Mouse (Mus musculus): ENCODE measurements at regions not wholly inside any gene's neighbourhood (a gene's known extent, or its start where the extent isn't known, plus 50 kb on each side); places are given as distances from the start of the nearest gene placed in this dataset.
"Not testable (repeated sequence)": the region's sequence is repeated elsewhere in the genome, so short reads cannot be mapped to it uniquely, and the experiment has no call there.

DNA sequence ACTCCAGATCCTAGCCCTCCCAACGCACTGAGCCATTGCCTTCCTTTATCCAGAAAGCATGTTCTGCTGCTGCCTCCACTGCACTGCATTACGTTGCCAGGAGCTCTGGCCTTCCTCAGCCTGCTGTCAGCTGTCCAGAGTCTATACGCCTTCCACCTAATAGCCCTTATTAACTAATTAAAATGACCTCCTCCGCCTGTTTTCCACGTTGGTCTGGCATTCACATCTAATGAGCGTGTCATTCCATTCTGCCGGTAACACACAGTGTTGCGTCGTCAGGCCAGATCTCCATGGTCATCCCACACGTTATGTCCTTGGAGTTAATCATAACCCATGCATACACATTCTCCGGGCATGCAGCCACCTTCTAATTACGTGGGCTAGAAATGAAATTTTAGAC is 56.7 kb upstream of the Med4 start:
- DNase-seq (ENCODE audit: low spot score): no peak

DNA sequence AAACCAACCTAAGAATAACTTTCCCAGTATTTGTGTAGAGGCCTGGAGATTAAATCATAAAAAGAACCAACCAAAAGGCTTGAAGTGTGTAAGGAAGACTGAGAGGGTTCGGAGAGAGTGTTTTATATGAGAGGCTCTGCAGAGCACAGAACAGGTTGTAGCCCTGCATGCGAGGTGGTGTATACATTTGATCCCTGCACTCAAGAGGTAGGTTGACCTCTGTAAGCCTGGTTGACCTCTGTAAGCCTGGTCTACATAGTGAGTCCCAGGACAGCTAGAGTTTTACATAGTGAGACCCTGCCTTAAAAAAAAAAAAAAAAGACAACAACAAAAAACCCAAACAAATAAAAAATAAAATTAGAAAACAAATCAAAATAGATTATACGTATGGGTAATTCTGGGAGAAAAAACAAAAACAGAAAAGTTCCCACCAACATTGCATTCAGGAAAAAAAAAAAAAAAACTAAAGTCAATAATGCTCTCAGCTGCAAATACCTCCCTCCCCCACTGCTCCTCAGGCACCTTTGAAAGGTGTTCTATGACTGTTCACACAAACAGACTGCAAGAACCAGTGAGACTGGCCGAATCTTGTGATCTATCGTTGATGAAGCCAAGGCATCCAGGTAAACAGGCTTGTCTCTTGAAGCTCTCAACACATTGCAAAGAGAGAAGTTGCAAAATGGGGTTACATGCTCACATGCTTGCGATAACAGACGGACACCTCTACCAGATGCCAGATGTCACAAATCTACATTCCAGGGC is 57.3 kb upstream of the Med4 start:
- DNase-seq (ENCODE audit: low spot score): peak; percentile 44

DNA sequence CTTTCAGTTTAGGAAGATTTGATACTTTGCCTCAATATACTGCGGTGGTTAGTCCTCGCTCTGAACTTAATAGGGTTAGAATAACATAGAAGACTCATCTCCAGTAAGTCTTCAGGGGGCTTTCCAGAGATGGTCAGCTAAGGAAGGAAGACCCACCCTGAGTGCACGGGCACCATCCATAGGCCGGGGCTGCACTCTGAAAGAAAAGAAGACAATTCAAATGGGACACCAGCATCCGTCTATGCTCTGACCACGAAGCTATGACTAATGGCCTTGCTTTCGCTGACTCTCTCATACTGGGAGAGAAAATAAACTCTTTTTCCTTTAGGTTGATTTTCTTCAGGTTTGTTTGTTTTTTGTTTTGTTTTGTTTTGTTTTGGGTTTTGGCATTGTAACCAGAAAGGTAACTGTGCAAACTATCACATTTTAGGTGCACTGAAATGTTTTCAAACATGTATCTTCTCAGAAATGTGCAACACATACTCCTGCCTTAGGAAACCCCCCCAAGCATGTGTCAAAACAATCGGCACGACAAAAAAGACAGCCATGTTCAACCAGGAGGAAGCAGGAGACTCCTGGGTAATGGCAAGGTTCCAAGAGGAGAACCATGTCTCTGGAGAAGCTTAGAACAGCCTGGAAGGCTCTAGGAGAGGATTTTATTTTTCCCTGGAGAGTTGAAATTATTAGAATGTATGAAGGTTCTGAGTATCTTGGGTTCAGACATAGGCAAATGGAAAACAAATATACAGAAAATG is 58.4 kb upstream of the Med4 start:
- DNase-seq (ENCODE audit: low spot score): no peak

DNA sequence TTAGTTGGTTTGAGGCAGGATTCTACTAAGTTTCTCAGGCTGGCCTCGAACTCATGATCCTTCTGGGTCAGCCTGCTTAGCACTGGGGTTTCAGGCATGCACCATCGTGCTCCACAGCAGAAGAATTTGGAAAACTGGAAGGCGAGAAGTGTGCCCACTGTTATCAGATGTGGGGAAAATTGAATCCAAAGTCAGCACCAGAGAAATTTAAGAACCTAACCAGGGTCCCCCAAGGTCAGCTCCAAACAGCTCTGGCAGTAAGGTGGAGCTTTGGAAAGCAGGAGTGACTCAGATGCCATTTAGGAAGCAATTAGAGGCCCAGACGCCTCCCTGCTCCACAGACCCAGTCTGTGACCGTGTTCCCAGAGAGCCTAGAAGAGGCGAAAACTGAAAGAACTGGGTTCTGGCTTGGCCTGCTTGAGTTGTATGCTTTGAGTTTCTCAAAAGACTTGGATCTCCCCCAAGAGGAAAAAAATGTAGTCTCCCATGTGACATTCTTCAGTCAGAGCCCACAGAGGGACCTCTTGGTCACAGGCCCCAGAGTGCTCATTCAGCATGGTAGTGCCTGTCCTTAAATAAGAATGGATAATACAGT is 59.8 kb upstream of the Med4 start:
- no peak for DNase-seq (ENCODE audit: low spot score)

DNA sequence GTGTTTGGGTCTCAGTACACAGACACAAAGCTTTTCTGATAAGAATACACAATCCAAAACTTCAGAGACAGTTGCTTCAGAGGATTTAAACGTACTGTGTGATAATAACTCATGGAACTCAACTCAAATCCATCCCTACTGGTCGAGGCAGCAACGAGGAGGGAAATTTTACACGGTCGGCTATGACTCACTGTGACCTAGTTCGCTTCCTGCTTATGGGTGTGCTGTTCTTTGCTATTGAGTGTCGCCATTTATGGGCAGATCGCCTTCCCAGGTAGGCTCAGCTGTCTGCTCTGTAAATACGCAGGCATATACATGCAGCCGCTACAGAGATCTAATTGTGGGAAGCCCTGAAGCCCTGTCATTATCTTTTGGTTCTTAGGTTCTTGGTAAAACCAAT is 60.7 kb upstream of the Med4 start:
- DNase-seq (ENCODE audit: low spot score): peak; percentile 29

DNA sequence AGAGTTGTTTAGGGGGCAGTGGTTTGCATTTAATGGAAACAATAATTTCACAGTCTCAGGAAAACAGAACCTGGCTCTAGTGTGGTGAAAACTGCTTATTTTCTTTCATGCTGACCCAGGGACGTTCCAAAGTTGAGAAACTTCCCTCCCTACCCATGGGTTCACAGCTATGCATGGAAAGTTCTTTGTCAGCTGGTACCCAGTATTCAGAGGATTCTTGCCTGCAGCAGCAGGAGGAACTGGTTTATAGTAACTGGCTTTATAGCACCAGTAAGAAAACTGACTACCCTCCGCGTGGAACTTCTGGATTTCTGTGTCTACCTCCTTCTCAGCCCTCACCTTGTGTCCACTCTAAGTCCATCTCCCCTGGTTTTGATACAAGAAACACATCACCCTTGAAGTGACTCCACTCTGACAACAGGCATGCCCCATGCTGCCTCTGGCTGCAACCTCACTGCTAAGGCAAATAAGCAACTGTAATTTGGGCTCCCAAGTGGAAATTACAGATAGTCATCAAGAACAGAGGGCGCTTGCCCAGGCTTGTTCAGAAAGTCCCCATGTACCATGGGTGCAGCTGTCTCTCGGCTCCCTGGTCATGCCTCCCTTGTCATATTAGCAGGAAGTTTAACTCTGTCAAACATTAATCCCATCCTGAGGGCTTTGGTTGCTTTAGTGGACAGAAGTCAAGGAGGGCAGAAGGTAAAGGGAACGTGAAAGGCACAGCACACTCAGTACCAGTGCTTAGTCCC is 60.6 kb upstream of the Itm2b start:
- peak; percentile 77 for DNase-seq (ENCODE audit: low spot score)

DNA sequence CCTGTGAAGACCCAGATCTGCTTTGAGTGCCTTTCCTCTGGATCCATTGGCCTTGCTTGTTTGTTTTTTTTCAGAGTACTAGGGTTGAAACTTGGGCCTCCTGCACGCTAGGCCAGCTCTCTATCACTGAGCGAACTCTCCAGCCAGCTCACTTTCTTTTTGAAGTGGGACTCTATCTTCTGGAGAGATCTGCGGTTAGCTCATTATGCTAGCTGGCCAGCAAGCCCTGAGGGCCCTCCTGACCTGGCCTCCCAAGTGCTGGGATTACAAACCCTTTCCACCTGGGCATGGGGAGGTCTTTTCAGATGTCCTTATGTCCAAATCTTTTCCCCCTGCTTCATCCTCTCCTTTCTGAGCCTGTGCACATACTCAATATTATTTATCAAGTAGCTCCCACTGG is 59.6 kb upstream of the Itm2b start:
- DNase-seq (ENCODE audit: low spot score): peak; percentile 52

DNA sequence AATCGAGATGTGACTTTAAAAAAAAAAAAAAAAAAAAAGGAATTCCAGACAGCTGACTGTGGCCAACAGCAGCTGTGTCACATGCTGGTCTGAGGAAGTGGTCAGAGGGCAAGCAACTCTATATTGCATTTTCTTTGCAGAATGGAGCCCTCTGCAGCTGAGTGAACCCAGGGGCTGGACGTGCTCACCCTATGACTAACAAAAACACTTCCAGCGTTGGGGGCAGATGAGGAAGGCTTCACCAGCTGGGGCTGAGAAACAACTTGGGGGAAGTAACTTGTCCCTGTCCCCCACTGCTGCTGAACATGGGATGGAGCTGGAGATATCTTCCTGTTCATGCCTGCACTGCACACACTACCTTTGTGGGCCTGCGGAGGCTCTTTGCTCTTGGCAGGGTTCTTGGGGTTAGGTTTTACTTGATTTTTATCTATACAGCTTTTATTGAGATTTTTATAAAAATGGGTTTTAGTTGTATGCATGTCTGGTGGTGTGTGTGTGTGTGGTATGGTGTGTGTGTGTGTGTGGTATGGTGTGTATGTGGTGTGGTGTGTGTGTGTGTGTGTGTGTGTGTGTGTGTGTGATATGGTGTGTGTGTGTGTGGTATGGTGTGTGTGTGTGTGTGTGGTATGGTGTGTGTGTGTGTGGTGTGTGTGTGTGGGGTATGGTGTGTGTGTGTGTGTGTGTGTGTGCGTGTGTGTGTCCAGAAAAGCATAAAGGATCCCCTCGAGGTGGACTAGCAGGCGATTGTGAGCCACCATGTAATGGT is 57.0 kb upstream of the Itm2b start:
- peak; percentile 31 for DNase-seq (ENCODE audit: low spot score)

DNA sequence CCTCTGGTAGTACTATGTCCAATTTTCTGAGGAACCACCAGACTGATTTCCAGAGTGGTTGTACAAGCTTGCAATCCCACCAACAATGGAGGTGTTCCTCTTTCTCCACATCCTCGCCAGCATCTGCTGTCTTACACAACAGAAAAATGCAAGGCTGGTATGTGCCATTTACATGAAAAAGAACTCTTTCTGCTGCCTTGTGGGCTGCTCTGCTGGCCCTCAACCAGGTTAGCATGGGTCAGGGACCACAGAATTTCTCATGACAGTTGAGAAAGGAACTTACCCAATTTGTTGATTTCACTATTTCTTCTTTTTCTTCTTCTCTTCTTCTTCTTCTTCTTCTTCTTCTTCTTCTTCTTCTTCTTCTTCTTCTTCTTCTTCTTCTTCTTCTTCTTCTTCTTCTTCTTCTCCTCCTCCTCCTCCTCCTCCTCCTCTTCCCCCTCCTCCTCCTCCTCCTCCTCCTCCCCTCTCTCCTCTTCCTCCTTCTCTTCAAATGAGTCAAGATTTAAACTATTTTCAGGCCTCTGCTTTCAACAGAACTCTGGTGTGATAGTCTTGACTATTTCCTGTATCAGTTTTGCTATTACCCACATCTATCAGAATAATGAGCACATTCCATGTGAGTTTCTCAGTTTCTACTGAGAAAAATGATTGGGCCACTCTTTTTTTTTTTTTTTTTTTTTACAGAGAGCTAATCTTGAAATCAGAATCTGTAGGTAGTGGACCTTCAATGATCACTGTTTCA is 56.3 kb upstream of the Itm2b start:
- DNase-seq (ENCODE audit: low spot score): not testable (repeated sequence)

DNA sequence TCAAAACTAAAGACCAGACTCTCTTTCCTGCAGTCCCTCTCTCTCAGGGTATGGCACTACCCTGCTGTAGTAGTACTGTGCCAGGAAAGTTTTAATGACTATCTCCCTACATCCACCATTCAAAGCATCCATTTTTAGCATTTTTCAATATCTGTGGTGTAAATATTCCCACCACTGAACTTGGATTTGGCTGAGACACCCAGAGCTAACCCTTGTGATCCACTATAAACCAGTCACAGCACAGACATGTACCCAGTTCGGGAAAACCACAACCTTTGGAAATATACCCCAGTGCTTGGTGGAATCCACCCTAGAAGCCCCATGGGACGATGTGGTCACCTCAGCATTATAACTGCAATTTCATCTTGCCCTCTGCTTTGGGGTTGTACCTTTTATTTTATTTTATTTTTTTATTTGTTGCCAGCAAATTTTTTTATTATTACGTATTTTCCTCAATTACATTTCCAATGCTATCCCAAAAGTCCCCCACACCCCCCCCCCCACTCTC is 54.8 kb upstream of the Itm2b start:
- DNase-seq (ENCODE audit: low spot score): no peak

DNA sequence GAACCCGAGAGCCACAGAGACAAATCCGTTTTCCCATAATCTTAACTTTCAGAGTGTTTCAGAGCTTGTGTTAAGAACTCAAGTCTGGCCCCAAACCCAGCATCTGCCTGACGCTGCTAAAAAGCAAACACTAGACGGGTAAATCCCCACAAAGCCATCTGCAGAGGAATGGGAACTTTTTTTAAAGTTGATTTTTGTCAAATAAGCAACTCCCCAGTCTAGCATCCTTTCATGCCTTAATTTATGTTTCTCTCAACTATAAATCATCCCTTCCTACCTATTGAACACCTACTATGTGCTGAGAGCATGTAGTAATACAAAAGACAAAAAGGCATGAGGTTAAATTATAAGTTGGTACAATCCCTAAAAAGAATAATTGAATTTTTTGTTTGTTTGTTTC is 50.8 kb upstream of the Itm2b start:
- DNase-seq (ENCODE audit: low spot score): no peak
